Comparison of ENCODE assay signal across 19 mouse cellular contexts in the genomic region with DNA sequence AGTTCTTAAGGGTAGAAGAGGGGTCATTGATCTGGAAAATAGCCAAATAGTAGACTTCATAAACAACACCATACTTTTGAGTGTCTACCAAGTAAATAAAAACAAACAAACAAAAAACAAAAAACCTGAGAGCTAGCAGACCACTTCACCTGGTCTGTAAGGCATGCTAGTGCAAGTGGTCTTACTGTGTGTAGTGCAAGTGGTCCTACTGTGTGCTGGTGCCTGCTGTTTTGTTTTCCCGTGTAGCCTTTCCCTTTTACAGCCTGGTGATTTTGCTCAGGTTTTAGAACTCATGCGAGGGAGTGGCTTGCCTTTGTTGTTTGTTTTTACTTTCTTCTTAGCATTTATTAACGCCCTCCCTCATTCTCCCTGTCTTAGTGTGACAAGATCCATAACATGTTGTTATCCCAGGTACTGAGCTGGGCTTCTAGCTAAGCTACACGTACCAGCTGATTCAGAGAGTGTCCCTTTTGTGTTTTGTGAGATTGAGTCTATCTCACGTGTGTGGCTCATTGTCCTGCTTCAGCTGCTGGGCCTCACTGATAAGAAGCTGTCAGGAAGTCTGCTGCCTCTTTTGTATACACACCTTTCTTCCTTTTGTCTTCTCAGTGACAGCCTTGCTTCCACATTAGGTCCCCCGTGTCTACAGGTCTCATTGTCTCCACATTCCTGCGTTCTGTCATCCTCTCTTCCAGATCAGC. TPM values are rescaled to one million over a fixed set of nuclear protein-coding genes. Genes with fewer than 3 reads are reported as not detected.
A peak's percentile ranks its signal among the peaks of the same experiment; 100 is the strongest.
DNase-seq lines count a peak whose midpoint lies in the region; ATAC-seq and TF ChIP-seq lines count a peak whose summit lies in the region.
"Had no signal": no experiment of that assay in that cellular context is flagged by ENCODE, and none has a peak within 500 bp of the region (broad histone marks: within the 10 kb centered on the region; RNA-seq: fewer than 3 reads in every experiment).

No protein-coding gene starts in this region.

- H3K4me1 ChIP-seq in CH12.LX (ENCODE audit: control insufficient read depth in 1 of 2, insufficient read depth in 2 of 2) (peaks cover 22 to 53% of the 10 kb centered on the region in 2 experiments), G1E (ENCODE audit: insufficient read depth, low read depth, low read length) (peaks cover 87% of the 10 kb centered on the region)
- H3K4me1 ChIP-seq in liver, embryonic 11.5 days (replicated peaks; ENCODE audit: control insufficient read depth, insufficient read depth, low read length) = peaks cover 30% of the 10 kb centered on the region
- peaks cover 4% of the 10 kb centered on the region for H3K4me1 ChIP-seq in liver, postnatal 0 days (ENCODE audit: insufficient read depth)
- H3K4me1 ChIP-seq in kidney, adult 2 months (ENCODE audit: control insufficient read depth, insufficient read depth, low read length) = no peaks in the 10 kb centered on the region

- H3K9me3 ChIP-seq in CH12.LX (replicated peaks; ENCODE audit: low read length) (no peaks in the 10 kb centered on the region), G1E (replicated peaks) (no peaks in the 10 kb centered on the region)
- no peaks in the 10 kb centered on the region for H3K9me3 ChIP-seq in liver, embryonic 11.5 days (ENCODE audit: control insufficient read depth, low read length)
- no peaks in the 10 kb centered on the region for H3K9me3 ChIP-seq in liver, postnatal 0 days (ENCODE audit: low read length)
- H3K9me3 ChIP-seq: limb, embryonic 12.5 days had no signal

- peaks cover 13 to 46% of the 10 kb centered on the region in 2 experiments for H3K36me3 ChIP-seq in CH12.LX (replicated peaks in 1 of 2; ENCODE audit: control insufficient read depth in 1 of 2, insufficient read depth in 1 of 2, low read length in 1 of 2)
- peaks cover 73% of the 10 kb centered on the region for H3K36me3 ChIP-seq in G1E (replicated peaks)
- peaks cover 6% of the 10 kb centered on the region; the same call in 1 of the 2 replicates for H3K36me3 ChIP-seq in liver, embryonic 11.5 days (ENCODE audit: control insufficient read depth, insufficient read depth, low read length)
- H3K36me3 ChIP-seq in liver, postnatal 0 days (replicated peaks; ENCODE audit: insufficient read depth, low read length) = peaks cover 22% of the 10 kb centered on the region
- peaks cover 2% of the 10 kb centered on the region for H3K36me3 ChIP-seq in kidney, adult 2 months (ENCODE audit: control insufficient read depth, insufficient read depth, low read length)
- H3K36me3 ChIP-seq: limb, embryonic 12.5 days had no signal

- TF ChIP-seq POLR2A in CH12.LX (IDR thresholded peaks at IDR 0.05; ENCODE audit: low read depth, low read length) = no peak
- no peak for TF ChIP-seq POLR2A in kidney, adult 2 months (IDR thresholded peaks at IDR 0.05; ENCODE audit: low read depth, low read length)

- TF ChIP-seq EP300 in CH12.LX (IDR thresholded peaks at IDR 0.05; ENCODE audit: low read length) = no peak
- peak; percentile 58; the same call in 1 of the 2 replicates for TF ChIP-seq EP300 in liver, postnatal 0 days (IDR thresholded peaks at IDR 0.05; ENCODE audit: low read depth)

- dilution Hi-C loops in CH12.LX (cut with MboI; ENCODE audit: extremely low pct_ligation_motif_present, extremely low pct_unique_long_range_greater_than_20kb, low sequenced_read_pairs) = no loop called here

- H3K9ac ChIP-seq in CH12.LX (ENCODE audit: insufficient read depth, low read depth) = no peak overlapping the region
- H3K9ac ChIP-seq in liver, embryonic 11.5 days (ENCODE audit: low read depth, low read length) = no peak overlapping the region; the same call in 1 of the 2 replicates
- no peak overlapping the region for H3K9ac ChIP-seq in liver, postnatal 0 days (replicated peaks)
- H3K9ac ChIP-seq: hindbrain, embryonic 14.5 days; limb, embryonic 12.5 days had no signal

- WGBS in liver, embryonic 11.5 days = 50% methylated on average over 7 of the region's 7 CpGs
- WGBS in liver, postnatal 0 days (ENCODE audit: insufficient replicate concordance) = 54% methylated on average over 7 of the region's 7 CpGs
- 84% methylated on average over 7 of the region's 7 CpGs for WGBS in kidney, adult 2 months

- H3K79me2 ChIP-seq in CH12.LX (replicated peaks; ENCODE audit: control insufficient read depth, extremely low read depth, insufficient read depth, poor library complexity, severe bottlenecking) = no peaks in the 10 kb centered on the region

- no peak overlapping the region for H3K4me2 ChIP-seq in CH12.LX (ENCODE audit: insufficient read depth, low read depth, poor library complexity, severe bottlenecking)
- H3K4me2 ChIP-seq in liver, embryonic 11.5 days = peak overlapping the region; percentile 15
- H3K4me2 ChIP-seq in liver, postnatal 0 days (ENCODE audit: low read depth, low read length) = no peak overlapping the region
- H3K4me2 ChIP-seq: hindbrain, embryonic 14.5 days; limb, embryonic 12.5 days had no signal

- H3K4me3 ChIP-seq in CH12.LX (replicated peaks in 1 of 3; ENCODE audit: low read depth in 2 of 3, low read length in 2 of 3, poor library complexity in 1 of 3) = no peak overlapping the region
- H3K4me3 ChIP-seq in G1E (ENCODE audit: low read depth, low read length) = no peak overlapping the region; the same call in 1 of the 2 replicates
- no peak overlapping the region for H3K4me3 ChIP-seq in liver, embryonic 11.5 days (ENCODE audit: low read depth, low read length)
- H3K4me3 ChIP-seq in liver, postnatal 0 days (ENCODE audit: low read depth, low read length) = no peak overlapping the region
- no peak overlapping the region for H3K4me3 ChIP-seq in kidney, adult 2 months (ENCODE audit: insufficient read depth, low read depth, low read length)
- H3K4me3 ChIP-seq: limb, embryonic 12.5 days had no signal

- ATAC-seq in G1E (ENCODE audit: extremely low read depth, insufficient number of reproducible peaks, low FRiP score, poor library complexity, severe bottlenecking) = peak; percentile 64
- peak; percentile 42 for ATAC-seq in liver, embryonic 11.5 days (replicated peaks; ENCODE audit: low FRiP score)
- no peak for ATAC-seq in liver, postnatal 0 days
- ATAC-seq: forebrain, embryonic 14.5 days; inflammation-experienced regulatory T-cells, adult 6 months had no signal

- no peak overlapping the region for H3K27ac ChIP-seq in CH12.LX (ENCODE audit: insufficient read depth, low read depth)
- peak overlapping the region; percentile 82 for H3K27ac ChIP-seq in liver, embryonic 11.5 days (ENCODE audit: low read depth, low read length)
- no peak overlapping the region for H3K27ac ChIP-seq in liver, postnatal 0 days (ENCODE audit: low read depth)
- no peak overlapping the region for H3K27ac ChIP-seq in kidney, adult 2 months (ENCODE audit: insufficient read depth, low read depth, low read length)
- H3K27ac ChIP-seq: hindbrain, embryonic 14.5 days; limb, embryonic 12.5 days had no signal

- in situ Hi-C loops in CH12.LX (cut with MboI; ENCODE audit: low pct_ligation_motif_present, low pct_unique_long_range_greater_than_20kb, low sequenced_read_pairs) = no loop called here

- no peaks in the 10 kb centered on the region for H3K27me3 ChIP-seq in CH12.LX (replicated peaks)
- H3K27me3 ChIP-seq in G1E (ENCODE audit: insufficient read depth, low read length) = no peaks in the 10 kb centered on the region
- H3K27me3 ChIP-seq in liver, embryonic 11.5 days (replicated peaks; ENCODE audit: control insufficient read depth, insufficient read depth, low read length) = no peaks in the 10 kb centered on the region
- H3K27me3 ChIP-seq in liver, postnatal 0 days (ENCODE audit: insufficient read depth, low read length) = no peaks in the 10 kb centered on the region
- H3K27me3 ChIP-seq in kidney, adult 2 months (replicated peaks; ENCODE audit: control insufficient read depth, insufficient read depth, low read length) = no peaks in the 10 kb centered on the region
- H3K27me3 ChIP-seq: limb, embryonic 12.5 days had no signal

- no peak for TF ChIP-seq RAD21 in CH12.LX (IDR thresholded peaks at IDR 0.05; ENCODE audit: low read depth, low read length)

- no peak for DNase-seq in CH12.LX (ENCODE audit: extremely low read depth)
- DNase-seq in G1E (ENCODE audit: low spot score) = no peak
- DNase-seq in liver, embryonic 11.5 days (ENCODE audit: low spot score) = no peak
- DNase-seq in liver, postnatal 0 days = no peak
- DNase-seq in kidney, adult 2 months = no peak
- no peak for DNase-seq in layer of hippocampus, postnatal 10 days (ENCODE audit: low spot score in 2 of 2)
- DNase-seq in thymus, postnatal 10 days (ENCODE audit: low spot score in 2 of 2) = no peak
- DNase-seq: lung, adult 2 months; right cerebral cortex, postnatal 4 days had no signal

- TF ChIP-seq CTCF in CH12.LX (conservative IDR thresholded peaks at IDR 0.05 in 1 of 2, IDR thresholded peaks at IDR 0.05 in 1 of 2; ENCODE audit: low read depth in 2 of 2, low read length in 2 of 2) (no peak), G1E (IDR thresholded peaks at IDR 0.05; ENCODE audit: low read depth, low read length) (no peak)
- TF ChIP-seq CTCF in liver, postnatal 0 days (IDR thresholded peaks at IDR 0.05; ENCODE audit: low read depth) = no peak
- TF ChIP-seq CTCF in kidney, adult 2 months (conservative IDR thresholded peaks at IDR 0.05; ENCODE audit: insufficient read depth, insufficient read length, low read depth, low read length) = no peak

TF ChIP-seq in CH12.LX, 34 proteins besides CTCF, POLR2A, EP300 and RAD21 (continues in another document):
- TF ChIP-seq UBTF (IDR thresholded peaks at IDR 0.05; ENCODE audit: low read depth, low read length) (no peak), ZC3H11A (IDR thresholded peaks at IDR 0.05; ENCODE audit: low read depth, low read length) (no peak)

RNA-seq across cellular contexts. Expression of a gene that starts 34.5 kb away (rescaled TPM):
- 17.3 and 18.4 TPM in 2 replicates for total RNA-seq in CH12.LX (2012; rRNA removed)
- 9.7 and 10.8 TPM in 2 replicates for total RNA-seq in CH12.LX (2014; rRNA removed)
- polyA plus RNA-seq in CH12.LX (2012; ENCODE audit: insufficient read length, low read depth) = 21.7 and 25.7 TPM in 2 replicates
- 356 and 366 TPM in 2 replicates for total RNA-seq in G1E (2014; fragmentation: Nextera tagmentation)
- total RNA-seq in G1E (2017) = 111 and 145 TPM in 2 replicates
- 14.3 and 26.3 TPM in 2 replicates for polyA plus RNA-seq in G1E (2012)
- 13.5 and 14.7 TPM in 2 replicates for polyA plus RNA-seq in liver, embryonic 11.5 days (2014; fragmentation: Nextera tagmentation; extraction: Ambion mirVana)
- polyA plus RNA-seq in liver, postnatal 0 days (2015; fragmentation: Nextera tagmentation; extraction: Ambion mirVana) = 3.2 and 3.4 TPM in 2 replicates
- 4.4 and 5.0 TPM in 2 replicates for polyA plus RNA-seq in kidney, adult 2 months (2012; rRNA removed)
- 10 to 100 TPM; 50.7 to 54.9 TPM for total RNA-seq in layer of hippocampus, postnatal 10 days (2021)

RNA-seq across cellular contexts. Expression of a gene that starts 42.5 kb away (rescaled TPM):
- not detected in 2 replicates for total RNA-seq in CH12.LX (2012; rRNA removed)
- 0.16 TPM in 1 of 2 replicates, not detected in the other for total RNA-seq in CH12.LX (2014; rRNA removed)
- not detected in 2 replicates for polyA plus RNA-seq in CH12.LX (2012; ENCODE audit: insufficient read length, low read depth)
- total RNA-seq in G1E (2014; fragmentation: Nextera tagmentation) = 7.4 and 7.8 TPM in 2 replicates
- total RNA-seq in G1E (2017) = 13.2 and 28.9 TPM in 2 replicates
- 251 and 369 TPM in 2 replicates for polyA plus RNA-seq in G1E (2012)
- 2.6 and 4.2 TPM in 2 replicates for polyA plus RNA-seq in liver, embryonic 11.5 days (2014; fragmentation: Nextera tagmentation; extraction: Ambion mirVana)
- polyA plus RNA-seq in liver, postnatal 0 days (2015; fragmentation: Nextera tagmentation; extraction: Ambion mirVana) = 0.09 and 0.89 TPM in 2 replicates
- polyA plus RNA-seq in kidney, adult 2 months (2012; rRNA removed) = 0.33 and 0.41 TPM in 2 replicates
- 1 to 10 TPM in 1 of 2 experiments, under 1 TPM in 1; 0.96 to 1.2 TPM for total RNA-seq in layer of hippocampus, postnatal 10 days (2021)
- total RNA-seq: adrenal gland, adult 18-20 months; adrenal gland, postnatal 36 days; granulocyte monocyte progenitor cell, adult 5-6 weeks; heart, postnatal 36 days; megakaryocyte, adult 5-6 weeks had no signal
- polyA plus RNA-seq: inflammation-experienced regulatory T-cells, adult 6 months; neural tube, embryonic 11.5 days had no signal

Comparison
In these comparisons a context has a peak if more than half of its experiments do, and no peak if none do; other contexts are left out.
1. RNA of a gene that starts 42.5 kb away (polyA plus RNA-seq): 251 to 369 TPM in G1E; 2.6 to 4.2 TPM in liver, embryonic 11.5 days, 0.09 to 0.89 TPM in liver, postnatal 0 days, 0.33 to 0.41 TPM in kidney, adult 2 months and not detected in CH12.LX; every median in the first group is over 10 times any median in the second.